ENCODE assay signal across 10 mouse cellular contexts in genomic region chr7:135721436-135721992, GRCm38 (mm10). TPM values are rescaled to one million over a fixed set of nuclear protein-coding genes. Genes with fewer than 3 reads are reported as not detected.
DNase-seq lines count a peak whose midpoint lies in the region; ATAC-seq lines count a peak whose summit lies in the region.
"Had no signal": no experiment of that assay in that cellular context is flagged by ENCODE, and none has a peak within 500 bp of the region (broad histone marks: within the 10 kb centered on the region; RNA-seq: fewer than 3 reads in every experiment).

No protein-coding gene starts in this region.

- peaks cover 8% of the 10 kb centered on the region for H3K27me3 ChIP-seq in erythroblast, embryonic 14.5 days (ENCODE audit: control insufficient read depth)
- H3K27me3 ChIP-seq in liver, embryonic 15.5 days = 0 out of 2 replicates have a peak, but pooled peaks cover 5% of the 10 kb centered on the region
- H3K27me3 ChIP-seq: embryonic facial prominence, embryonic 12.5 days had no signal

- 11% methylated on average over 7 of the region's 7 CpGs for WGBS in liver, embryonic 15.5 days (ENCODE audit: insufficient replicate concordance)

- H3K4me2 ChIP-seq in liver, embryonic 15.5 days = peak overlapping the region; percentile 76
- H3K4me2 ChIP-seq: embryonic facial prominence, embryonic 12.5 days had no signal

- H3K4me1 ChIP-seq in erythroblast, embryonic 14.5 days (ENCODE audit: control insufficient read depth) = peaks cover 78% of the 10 kb centered on the region
- H3K4me1 ChIP-seq in liver, embryonic 15.5 days (replicated peaks) = peaks cover 68% of the 10 kb centered on the region
- H3K4me1 ChIP-seq: embryonic facial prominence, embryonic 12.5 days had no signal

- peaks cover 11% of the 10 kb centered on the region for H3K36me3 ChIP-seq in erythroblast, embryonic 14.5 days (ENCODE audit: control insufficient read depth)
- no peaks in the 10 kb centered on the region for H3K36me3 ChIP-seq in liver, embryonic 15.5 days (replicated peaks)
- H3K36me3 ChIP-seq: embryonic facial prominence, embryonic 12.5 days had no signal

- ATAC-seq in liver, embryonic 15.5 days (ENCODE audit: insufficient read depth) = peak; percentile 95

- H3K4me3 ChIP-seq in erythroblast, embryonic 14.5 days (replicated peaks) = peak overlapping the region; percentile 74
- peak overlapping the region; percentile 55 for H3K4me3 ChIP-seq in liver, embryonic 15.5 days (replicated peaks)
- H3K4me3 ChIP-seq: embryonic facial prominence, embryonic 12.5 days had no signal

- DNase-seq in spleen, adult 12 weeks (ENCODE audit: low spot score) = peak; percentile 76
- no peak for DNase-seq in spleen, adult 18-20 months
- peak; percentile 42 for DNase-seq in yolk sac, embryonic 10.5 days (ENCODE audit: low spot score)
- no peak for DNase-seq in ovary, postnatal 14 days (ENCODE audit: low spot score)
- no peak for DNase-seq in thymus, postnatal 10 days (ENCODE audit: low spot score in 2 of 2)
- DNase-seq: left cerebral cortex, postnatal 4 days; lung, postnatal 4 days had no signal

- peak overlapping the region; percentile 100 for H3K27ac ChIP-seq in liver, embryonic 15.5 days (replicated peaks)
- H3K27ac ChIP-seq: embryonic facial prominence, embryonic 12.5 days had no signal

- no peaks in the 10 kb centered on the region for H3K9me3 ChIP-seq in erythroblast, embryonic 14.5 days (ENCODE audit: control insufficient read depth, low read length)
- H3K9me3 ChIP-seq in liver, embryonic 15.5 days (replicated peaks) = no peaks in the 10 kb centered on the region
- H3K9me3 ChIP-seq: embryonic facial prominence, embryonic 12.5 days had no signal

- H3K9ac ChIP-seq in liver, embryonic 15.5 days = peak overlapping the region; percentile 65
- H3K9ac ChIP-seq: embryonic facial prominence, embryonic 12.5 days had no signal

RNA-seq across cellular contexts. Expression of gene Mki67, which starts 5.4 kb away (rescaled TPM):
- 7.0 and 10.8 TPM in 2 replicates for polyA plus RNA-seq in erythroblast, embryonic 14.5 days (2012)
- 99.4 and 99.7 TPM in 2 replicates for polyA plus RNA-seq in liver, embryonic 15.5 days (2015; fragmentation: Nextera tagmentation; extraction: Ambion mirVana)

Comparison
In these comparisons a context has a peak if more than half of its experiments do, and no peak if none do; other contexts are left out.
1. DNase-seq: peak in spleen, adult 12 weeks (single experiment) and yolk sac, embryonic 10.5 days (single experiment); none in spleen, adult 18-20 months (0 of 2), ovary, postnatal 14 days (single experiment) and thymus, postnatal 10 days (0 of 2).